ENCODE assay signal across 8 mouse cellular contexts in the genomic region with DNA sequence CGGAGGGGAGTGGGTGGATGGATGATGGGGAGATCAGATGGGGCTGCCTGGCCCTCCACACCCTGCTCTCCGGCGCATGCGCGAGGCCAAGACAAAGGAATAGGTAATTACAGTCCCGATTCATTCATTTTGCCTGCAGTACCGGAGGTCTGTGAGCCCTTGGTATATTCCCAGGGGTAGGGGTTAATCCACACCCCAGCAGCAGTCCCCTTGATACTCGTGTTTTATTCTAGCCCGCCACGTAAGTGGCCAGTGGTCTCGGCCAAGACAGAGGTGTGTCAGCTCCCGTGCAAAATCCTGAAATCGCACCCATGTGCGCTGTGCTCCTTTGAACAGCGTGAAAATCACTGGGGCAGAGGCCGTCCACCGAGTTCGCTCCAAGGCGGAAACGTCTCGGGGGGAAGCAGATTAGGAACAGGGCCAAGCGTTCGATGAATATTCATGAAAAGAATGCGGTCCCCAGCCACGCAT. TPM values are rescaled to one million over a fixed set of nuclear protein-coding genes. Genes with fewer than 3 reads are reported as not detected.
DNase-seq lines count a peak whose midpoint lies in the region; ATAC-seq and TF ChIP-seq lines count a peak whose summit lies in the region.

No protein-coding gene starts in this region.

- peak overlapping the region; percentile 86 for H3K4me2 ChIP-seq in intestine, postnatal 0 days (replicated peaks; ENCODE audit: low read depth)
- H3K4me2 ChIP-seq in limb, embryonic 13.5 days (replicated peaks) = peak overlapping the region; percentile 88
- peak overlapping the region; percentile 79 for H3K4me2 ChIP-seq in neural tube, embryonic 11.5 days (ENCODE audit: low read depth)

- no peaks in the 10 kb centered on the region for H3K4me1 ChIP-seq in intestine, postnatal 0 days (replicated peaks; ENCODE audit: control insufficient read depth, insufficient read depth, low read length)
- H3K4me1 ChIP-seq in limb, embryonic 13.5 days = peaks cover 14% of the 10 kb centered on the region
- H3K4me1 ChIP-seq in neural tube, embryonic 11.5 days (ENCODE audit: control insufficient read depth, insufficient read depth, low read length) = 0 out of 2 replicates have a peak, but pooled peaks cover 5% of the 10 kb centered on the region

- under 1% methylated on average over 25 of the region's 25 CpGs for WGBS in intestine, postnatal 0 days
- WGBS in limb, embryonic 13.5 days = under 1% methylated on average over 25 of the region's 25 CpGs
- WGBS in neural tube, embryonic 11.5 days = under 1% methylated on average over 25 of the region's 25 CpGs

- H3K9me3 ChIP-seq in intestine, postnatal 0 days (ENCODE audit: control insufficient read depth) = no peaks in the 10 kb centered on the region
- H3K9me3 ChIP-seq in limb, embryonic 13.5 days = no peaks in the 10 kb centered on the region
- H3K9me3 ChIP-seq in neural tube, embryonic 11.5 days (ENCODE audit: control insufficient read depth, low read length) = no peaks in the 10 kb centered on the region

- no peak for TF ChIP-seq CTCF in intestine, postnatal 0 days (IDR thresholded peaks at IDR 0.05; ENCODE audit: low read depth)

- no peak overlapping the region for H3K27ac ChIP-seq in intestine, postnatal 0 days (ENCODE audit: low read depth, low read length)
- H3K27ac ChIP-seq in limb, embryonic 13.5 days = peak overlapping the region; percentile 92
- H3K27ac ChIP-seq in neural tube, embryonic 11.5 days (ENCODE audit: low read depth, low read length) = peak overlapping the region; percentile 94

- no peak for ATAC-seq in intestine, postnatal 0 days
- ATAC-seq in limb, embryonic 13.5 days (ENCODE audit: low FRiP score, low read depth) = peak; percentile 56
- ATAC-seq in neural tube, embryonic 11.5 days (ENCODE audit: insufficient read depth, low FRiP score, low TSS enrichment) = peak; percentile 67

- DNase-seq in layer of hippocampus, adult 11-12 months (ENCODE audit: low spot score) = peak; percentile 75
- no peak for DNase-seq in layer of hippocampus, adult 9-10 months (ENCODE audit: low spot score)
- peak; percentile 88 to 91 for DNase-seq in cerebellum, postnatal 10 days
- DNase-seq in frontal cortex, postnatal 25 days (ENCODE audit: low spot score in 2 of 2) = peak; percentile 52 to 58
- peak; percentile 91 for DNase-seq in neural tube, embryonic 11.5 days (ENCODE audit: low spot score)
- peak; percentile 61 for DNase-seq in thymus, postnatal 14 days

- H3K27me3 ChIP-seq in intestine, postnatal 0 days (replicated peaks; ENCODE audit: control insufficient read depth, insufficient read depth, low read length) = peaks cover 9% of the 10 kb centered on the region; the same call in 1 of the 2 replicates
- no peaks in the 10 kb centered on the region for H3K27me3 ChIP-seq in limb, embryonic 13.5 days
- H3K27me3 ChIP-seq in neural tube, embryonic 11.5 days (ENCODE audit: control insufficient read depth, insufficient read depth, low read length) = no peaks in the 10 kb centered on the region

- H3K9ac ChIP-seq in intestine, postnatal 0 days (ENCODE audit: low read depth, low read length) = peak overlapping the region; percentile 43
- peak overlapping the region; percentile 96 for H3K9ac ChIP-seq in limb, embryonic 13.5 days
- peak overlapping the region; percentile 99 for H3K9ac ChIP-seq in neural tube, embryonic 11.5 days (ENCODE audit: low read length)

- no peaks in the 10 kb centered on the region for H3K36me3 ChIP-seq in intestine, postnatal 0 days (ENCODE audit: control insufficient read depth, insufficient read depth)
- H3K36me3 ChIP-seq in limb, embryonic 13.5 days = no peaks in the 10 kb centered on the region; the same call in 1 of the 2 replicates
- no peaks in the 10 kb centered on the region for H3K36me3 ChIP-seq in neural tube, embryonic 11.5 days (ENCODE audit: control insufficient read depth, insufficient read depth, low read length)

- peak overlapping the region; percentile 65 for H3K4me3 ChIP-seq in intestine, postnatal 0 days (ENCODE audit: low read depth, low read length)
- H3K4me3 ChIP-seq in limb, embryonic 13.5 days = peak overlapping the region; percentile 93
- H3K4me3 ChIP-seq in neural tube, embryonic 11.5 days (ENCODE audit: low read depth, low read length) = peak overlapping the region; percentile 97

RNA-seq across cellular contexts. Expression of gene Basp1, which starts 1.4 kb away (rescaled TPM):
- polyA plus RNA-seq in intestine, postnatal 0 days (2015; fragmentation: Nextera tagmentation; extraction: Ambion mirVana) = 13.9 and 14.1 TPM in 2 replicates
- 51.6 and 58.8 TPM in 2 replicates for polyA plus RNA-seq in limb, embryonic 13.5 days (2015; fragmentation: Nextera tagmentation; extraction: Ambion mirVana)
- polyA plus RNA-seq in neural tube, embryonic 11.5 days (2014; fragmentation: Nextera tagmentation; extraction: Ambion mirVana) = 201 and 207 TPM in 2 replicates

Comparison
In these comparisons a context has a peak if more than half of its experiments do, and no peak if none do; other contexts are left out.
1. H3K9ac ChIP-seq: peak in every context shown above with its lines; median percentile 99 in neural tube, embryonic 11.5 days; 96 in limb, embryonic 13.5 days; 43 in intestine, postnatal 0 days.